Comparison of ENCODE assay signal across 23 mouse cellular contexts in the genomic region with DNA sequence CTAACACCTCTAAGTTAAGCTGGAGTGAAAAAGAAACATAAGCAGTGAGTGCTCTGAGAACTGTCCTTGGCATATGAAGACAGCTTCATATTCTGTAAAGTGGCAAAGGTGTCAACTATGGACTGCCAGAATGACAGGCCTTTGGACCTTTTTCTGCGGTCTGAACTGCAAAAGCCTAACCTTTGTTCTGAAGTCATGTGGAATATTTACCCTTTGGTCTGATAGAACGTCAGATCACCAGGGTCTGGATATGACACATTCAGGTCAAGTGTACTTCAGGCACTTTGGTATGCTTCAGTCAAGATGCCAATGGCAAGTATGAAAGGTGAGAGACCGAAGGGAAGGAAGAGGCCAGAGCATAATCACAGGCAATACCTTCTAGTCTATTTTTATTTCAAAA.
"Had no signal": no experiment of that assay in that cellular context is flagged by ENCODE, and none has a peak within 500 bp of the region (broad histone marks: within the 10 kb centered on the region; RNA-seq: fewer than 3 reads in every experiment).

No protein-coding gene starts in this region.

- H3K4me3 ChIP-seq: heart, adult 2 months; heart, embryonic 13.5 days; heart, embryonic 15.5 days; hindbrain, embryonic 13.5 days; hindbrain, embryonic 15.5 days; layer of hippocampus, adult 2 months; left cerebral cortex, adult 2 months; limb, embryonic 10.5 days; limb, embryonic 12.5 days; liver, embryonic 13.5 days; liver, embryonic 15.5 days had no signal

- ATAC-seq: hindbrain, postnatal 0 days; intestine, embryonic 16.5 days; liver, postnatal 0 days had no signal

- DNase-seq: gastrocnemius, postnatal 14 days; gastrocnemius, postnatal 36 days; heart, adult 11 months; heart, adult 2 months; heart, postnatal 14 days; heart, postnatal 36 days; kidney, adult 18-20 months; kidney, postnatal 14 days; liver; liver, embryonic 13.5 days; liver, postnatal 0 days had no signal

- H3K4me2 ChIP-seq: heart, embryonic 11.5 days; heart, embryonic 13.5 days; heart, embryonic 15.5 days; hindbrain, embryonic 13.5 days; hindbrain, embryonic 15.5 days; limb, embryonic 12.5 days; liver, embryonic 13.5 days; liver, embryonic 15.5 days had no signal

- H3K27ac ChIP-seq: heart, adult 2 months; heart, embryonic 13.5 days; heart, embryonic 15.5 days; hindbrain, embryonic 13.5 days; hindbrain, embryonic 15.5 days; hindbrain, postnatal 0 days; layer of hippocampus, adult 2 months; left cerebral cortex, adult 2 months; limb, embryonic 10.5 days; limb, embryonic 12.5 days; liver, embryonic 13.5 days; liver, embryonic 15.5 days had no signal

- H3K9ac ChIP-seq: heart, embryonic 13.5 days; heart, embryonic 15.5 days; hindbrain, embryonic 13.5 days; hindbrain, embryonic 15.5 days; limb, embryonic 12.5 days; liver, embryonic 13.5 days; liver, embryonic 15.5 days; liver, postnatal 0 days had no signal

- H3K27me3 ChIP-seq: heart, embryonic 13.5 days; heart, embryonic 15.5 days; hindbrain, embryonic 13.5 days; hindbrain, embryonic 15.5 days; limb, embryonic 12.5 days; liver, embryonic 13.5 days; liver, embryonic 15.5 days had no signal

- H3K9me3 ChIP-seq: heart, embryonic 15.5 days; hindbrain, embryonic 15.5 days; limb, embryonic 10.5 days; limb, embryonic 12.5 days; liver, embryonic 13.5 days; liver, embryonic 15.5 days had no signal

- H3K4me1 ChIP-seq: heart, embryonic 13.5 days; heart, embryonic 15.5 days; hindbrain, embryonic 13.5 days; hindbrain, embryonic 15.5 days; limb, embryonic 10.5 days; limb, embryonic 12.5 days; liver, embryonic 13.5 days; liver, embryonic 15.5 days had no signal

- H3K36me3 ChIP-seq: heart, embryonic 13.5 days; heart, embryonic 15.5 days; hindbrain, embryonic 13.5 days; hindbrain, embryonic 15.5 days; limb, embryonic 10.5 days; limb, embryonic 12.5 days; liver, embryonic 13.5 days; liver, embryonic 15.5 days had no signal
